Mouse (Mus musculus): ENCODE data around the gene Rnf144a.

DNA sequence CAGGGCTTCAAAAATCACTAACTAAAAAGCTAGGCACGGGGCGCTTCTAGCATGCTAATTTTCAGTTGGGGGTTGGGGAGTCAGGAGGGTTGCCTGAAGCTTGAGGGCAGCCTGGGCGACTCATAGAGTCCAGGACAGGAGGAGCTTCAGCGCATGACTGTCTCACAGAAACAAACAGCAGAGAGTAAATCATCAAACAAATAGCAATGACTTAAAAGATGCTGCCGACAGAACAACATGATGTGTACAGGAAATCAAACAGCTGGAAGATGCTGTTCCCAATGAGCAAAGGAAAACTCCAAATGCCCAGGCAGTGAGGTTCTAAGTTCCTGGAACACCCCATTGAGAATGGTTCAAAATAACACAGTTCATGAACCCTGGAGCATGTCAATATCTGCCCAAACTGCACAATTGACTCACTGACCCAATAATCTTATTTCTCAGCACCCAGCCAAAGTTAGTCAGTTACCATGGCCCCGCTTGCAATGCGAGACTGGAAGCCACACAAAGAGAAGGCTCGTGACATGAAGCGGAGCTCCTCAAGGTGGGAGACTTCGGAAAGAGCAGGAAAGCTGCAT, 54.0 kb downstream of the Rnf144a start:
- TF ChIP-seq POLR2A (IDR thresholded peaks at IDR 0.05; ENCODE audit: borderline replicate concordance, extremely low read depth, insufficient read depth, insufficient read length, poor library complexity, severe bottlenecking) = no peak
- TF ChIP-seq CTCF (IDR thresholded peaks at IDR 0.05; ENCODE audit: borderline replicate concordance, extremely low read depth, insufficient read depth, insufficient read length) = no peak

All from brain, embryonic 14.5 days (tissue).